Mouse (Mus musculus): ENCODE measurements at regions not wholly inside any gene's neighbourhood (a gene's known extent, or its start where the extent isn't known, plus 50 kb on each side); places are given as distances from the start of the nearest gene placed in this dataset.

DNA sequence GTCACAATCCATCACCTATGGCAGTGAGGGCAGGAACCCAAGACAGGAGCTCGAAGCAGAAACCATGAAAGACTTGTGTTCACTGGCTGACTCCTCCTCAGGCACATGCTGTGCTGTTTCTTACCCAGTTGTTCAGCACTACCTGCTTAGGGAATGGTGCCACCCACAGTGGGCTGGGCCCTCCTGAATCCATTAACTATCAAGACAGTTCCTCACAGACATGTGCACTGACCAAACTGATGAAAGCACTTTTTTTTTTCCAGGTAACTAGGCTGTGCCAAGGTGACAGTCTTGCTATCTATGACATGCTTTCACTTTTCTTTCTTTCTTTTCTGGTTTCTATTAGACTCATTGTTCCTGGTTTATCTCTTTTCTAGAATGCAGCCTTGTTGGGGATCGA is 162.1 kb upstream of the Ctnnb1 start:
- TF ChIP-seq CTCF (IDR thresholded peaks at IDR 0.05 in 2 of 3, conservative IDR thresholded peaks at IDR 0.05 in 1 of 3; ENCODE audit: control insufficient read depth in 1 of 3, insufficient read depth in 1 of 3, low read depth in 2 of 3, low read length in 3 of 3, poor library complexity in 1 of 3, severe bottlenecking in 1 of 3) = no peak
- TF ChIP-seq EP300 (IDR thresholded peaks at IDR 0.05; ENCODE audit: low read depth in 1 of 2, low read length in 2 of 2) = no peak
- TF ChIP-seq CHD2 (IDR thresholded peaks at IDR 0.05; ENCODE audit: low read length) = no peak
- TF ChIP-seq RCOR1 (IDR thresholded peaks at IDR 0.05; ENCODE audit: low read depth, low read length) = no peak
